Mouse (Mus musculus) hindbrain, embryonic 16.5 days (tissue): ENCODE results near the gene Ostc. TPM values are rescaled to one million over a fixed set of nuclear protein-coding genes. Genes with fewer than 3 reads are reported as not detected.

Experiments used
- ATAC-seq: fragments of 200-750 bp; cut with Nextera tagmentation; 2 replicates; pipeline ENCODE4 v1.8.0; 2017; ENCODE audit warnings: moderate TSS enrichment, moderate library complexity
- H3K27ac ChIP-seq: fragments of 300-500 bp; sonication (generic); 2 replicates; pipeline ENCODE4 v1.5.1; 2014; ENCODE audit warnings: low read depth, mild to moderate bottlenecking, control low read depth, low read length, moderate library complexity
- H3K27me3 ChIP-seq: fragments of 300-500 bp; sonication (generic); replicated peaks from 2 replicates; pipeline ENCODE4 v1.6.1; 2014; ENCODE audit warnings: low read length; ENCODE audit not compliant: control insufficient read depth, insufficient read depth
- H3K36me3 ChIP-seq: fragments of 300-500 bp; sonication (generic); 2 replicates; pipeline ENCODE4 v1.6.1; 2014; ENCODE audit warnings: mild to moderate bottlenecking, low read length, moderate library complexity, mixed read lengths; ENCODE audit not compliant: control insufficient read depth, insufficient read depth
- H3K4me1 ChIP-seq: fragments of 300-500 bp; sonication (generic); 2 replicates; pipeline ENCODE4 v1.6.1; 2014; ENCODE audit warnings: low read depth, low read length; ENCODE audit not compliant: control insufficient read depth, insufficient read depth
- H3K4me2 ChIP-seq: fragments of 300-500 bp; sonication (generic); 2 replicates; pipeline ENCODE4 v1.6.1; 2014; ENCODE audit warnings: mild to moderate bottlenecking, low read length, control low read depth, moderate library complexity
- H3K4me3 ChIP-seq: fragments of 300-500 bp; sonication (generic); 2 replicates; pipeline ENCODE4 v1.5.1; 2014; ENCODE audit warnings: mild to moderate bottlenecking, low read length, control low read depth, moderate library complexity
- H3K9ac ChIP-seq: fragments of 300-500 bp; sonication (generic); 2 replicates; pipeline ENCODE4 v1.6.1; 2014; ENCODE audit warnings: low read depth, mild to moderate bottlenecking, control low read depth, low read length, moderate library complexity
- H3K9me3 ChIP-seq: fragments of 300-500 bp; sonication (generic); 2 replicates; pipeline ENCODE4 v1.6.1; 2014; ENCODE audit warnings: mild to moderate bottlenecking, low read length, moderate library complexity; ENCODE audit not compliant: control insufficient read depth
- WGBS: fragments of 180-500 bp; shearing (Covaris S2); extraction: QIAGEN DNeasy Blood & Tissue Kit; methylation state at CpG from one replicate; pipeline ENCODE4 v1.1.7; 2014; 5-methylcytosine and 5-hydroxymethylcytosine counted together
- polyA plus RNA-seq: library from polyadenylated mRNA; unstranded; fragments of >200 nt; fragmentation: Nextera tagmentation; extraction: Ambion mirVana; gene quantifications from 2 replicates; pipeline ENCODE4 v1.2.1, GENCODE M21; 2015

Gene Ostc
- polyA plus RNA-seq, 1 experiment from 2014 or later = 202 TPM

GRCm38 (mm10) chr3:130690834-130691595 lies 18.2 kb downstream of the Ostc start:
- ATAC-seq = peak; percentile 72
- H3K4me2 ChIP-seq = peak overlapping the region; percentile 64
- peaks cover 2% of the 10 kb centered on the region for H3K4me1 ChIP-seq
- H3K9me3 ChIP-seq = no peaks in the 10 kb centered on the region
- 13% methylated on average over 20 of the region's 20 CpGs for WGBS
- peak overlapping the region; percentile 55 for H3K9ac ChIP-seq
- H3K27ac ChIP-seq = peak overlapping the region; percentile 30; the same call in 1 of the 2 replicates
- peaks cover 6% of the 10 kb centered on the region; the same call in 1 of the 2 replicates for H3K36me3 ChIP-seq
- no peaks in the 10 kb centered on the region for H3K27me3 ChIP-seq
- peak overlapping the region; percentile 34 for H3K4me3 ChIP-seq

- no peaks in the 10 kb centered on the region for H3K27me3 ChIP-seq
- no peak overlapping the region for H3K27ac ChIP-seq
- H3K36me3 ChIP-seq = 0 out of 2 replicates have a peak, but pooled peaks cover under 1% of the 10 kb centered on the region
- peak overlapping the region; percentile 50 for H3K4me2 ChIP-seq
- H3K9me3 ChIP-seq = no peaks in the 10 kb centered on the region
- H3K9ac ChIP-seq = no peak overlapping the region
- ATAC-seq = peak; percentile 80
- WGBS = 16% methylated on average over 12 of the region's 12 CpGs
- peaks cover 2% of the 10 kb centered on the region for H3K4me1 ChIP-seq
- no peak overlapping the region for H3K4me3 ChIP-seq
Observed at GRCm38 (mm10) chr3:130689630-130690029, 19.6 kb downstream of the Ostc start.

DNA sequence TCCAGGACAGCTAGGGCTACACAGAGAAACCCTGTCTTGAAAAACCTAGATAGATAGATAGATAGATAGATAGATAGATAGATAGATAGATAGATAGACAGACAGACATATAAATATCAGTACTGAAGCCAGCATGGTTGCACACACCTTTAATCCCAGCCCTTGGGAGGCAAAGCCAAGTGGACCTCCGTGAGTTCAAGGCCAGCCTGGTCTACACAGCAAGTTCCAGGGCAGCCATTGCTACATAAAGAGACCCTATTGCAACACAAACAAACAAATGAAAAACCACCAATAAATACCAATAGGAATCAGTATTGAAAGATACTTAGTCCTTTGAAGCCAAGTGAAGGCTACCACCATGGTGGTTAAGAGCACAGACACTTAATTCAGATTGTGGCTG lies 22.2 kb downstream of the Ostc start:
- no peak overlapping the region for H3K27ac ChIP-seq
- 91% methylated on average over 1 of the region's 1 CpGs for WGBS

DNA sequence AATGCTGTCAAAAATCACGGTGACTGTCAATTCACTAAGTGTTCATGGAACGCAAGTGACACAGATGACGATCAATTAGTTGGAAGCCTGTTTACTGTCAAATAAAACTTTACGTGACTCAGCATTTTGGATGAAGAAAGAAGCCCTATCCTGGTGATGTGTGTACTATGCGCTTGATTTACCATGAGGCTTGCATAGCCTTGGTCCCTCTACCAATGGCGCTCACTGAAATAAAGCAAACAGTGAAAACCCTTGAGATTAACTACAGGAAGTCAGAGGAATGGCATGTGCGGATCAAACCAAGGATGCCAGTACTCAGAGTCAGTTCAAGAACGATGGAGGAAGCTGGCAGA lies 24.3 kb downstream of the Ostc start:
- Histone ChIP-seq H3K4me2 (no peak overlapping the region), H3K27me3 (no peaks in the 10 kb centered on the region), H3K27ac (no peak overlapping the region), H3K4me3 (no peak overlapping the region), H3K4me1 (no peaks in the 10 kb centered on the region; the same call in 1 of the 2 replicates), H3K36me3 (no peaks in the 10 kb centered on the region), H3K9me3 (no peaks in the 10 kb centered on the region), H3K9ac (no peak overlapping the region)
- ATAC-seq = no peak
- 89% methylated on average over 8 of the region's 8 CpGs for WGBS

More for the DNA sequence above, 22.2 kb downstream of the Ostc start:
- no peak for ATAC-seq
- Histone ChIP-seq H3K9me3 (no peaks in the 10 kb centered on the region), H3K36me3 (no peaks in the 10 kb centered on the region), H3K4me2 (no peak overlapping the region), H3K4me1 (peaks cover 2% of the 10 kb centered on the region), H3K4me3 (no peak overlapping the region), H3K9ac (no peak overlapping the region), H3K27me3 (no peaks in the 10 kb centered on the region)

DNA sequence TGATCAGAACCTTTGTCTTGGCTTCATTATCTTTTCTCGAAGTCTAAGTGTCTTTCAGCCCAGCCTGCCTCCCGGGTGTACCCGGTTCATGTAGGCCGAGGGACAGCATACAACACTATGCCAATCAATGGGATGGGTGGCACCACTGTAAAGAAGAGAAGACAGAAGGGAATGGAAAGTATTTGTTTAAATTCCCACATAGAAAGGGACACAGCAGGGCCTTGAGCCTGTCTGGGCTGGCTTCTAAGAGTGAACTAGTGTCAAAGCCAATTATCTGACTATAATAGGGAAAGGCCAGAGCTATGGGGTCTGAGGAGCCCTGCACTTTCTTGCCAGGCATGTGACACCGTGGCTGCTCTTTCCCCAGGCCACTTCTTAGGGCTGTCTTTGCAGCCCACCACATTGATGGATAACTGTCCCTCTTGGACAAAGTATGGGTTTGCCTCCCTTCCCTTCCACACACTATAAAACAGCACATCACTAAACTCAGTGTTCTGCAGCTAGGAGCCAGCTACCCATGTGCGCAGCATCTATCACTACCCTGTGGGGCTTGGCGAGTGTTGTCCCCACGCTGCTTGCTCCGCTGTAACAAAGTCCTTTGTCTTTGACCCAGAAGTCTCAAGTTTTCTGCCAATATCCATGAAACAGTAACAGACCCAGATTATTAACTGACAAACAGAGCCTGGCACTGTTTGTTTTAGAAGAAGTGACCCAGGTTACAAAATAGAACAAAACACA lies 24.8 kb downstream of the Ostc start:
- no peak overlapping the region for H3K4me2 ChIP-seq
- no peak overlapping the region for H3K27ac ChIP-seq
- H3K9ac ChIP-seq = no peak overlapping the region
- no peaks in the 10 kb centered on the region for H3K9me3 ChIP-seq
- H3K4me1 ChIP-seq = no peaks in the 10 kb centered on the region
- H3K4me3 ChIP-seq = no peak overlapping the region
- 77% methylated on average over 9 of the region's 9 CpGs for WGBS
- no peaks in the 10 kb centered on the region for H3K36me3 ChIP-seq
- H3K27me3 ChIP-seq = no peaks in the 10 kb centered on the region
- no peak for ATAC-seq

DNA sequence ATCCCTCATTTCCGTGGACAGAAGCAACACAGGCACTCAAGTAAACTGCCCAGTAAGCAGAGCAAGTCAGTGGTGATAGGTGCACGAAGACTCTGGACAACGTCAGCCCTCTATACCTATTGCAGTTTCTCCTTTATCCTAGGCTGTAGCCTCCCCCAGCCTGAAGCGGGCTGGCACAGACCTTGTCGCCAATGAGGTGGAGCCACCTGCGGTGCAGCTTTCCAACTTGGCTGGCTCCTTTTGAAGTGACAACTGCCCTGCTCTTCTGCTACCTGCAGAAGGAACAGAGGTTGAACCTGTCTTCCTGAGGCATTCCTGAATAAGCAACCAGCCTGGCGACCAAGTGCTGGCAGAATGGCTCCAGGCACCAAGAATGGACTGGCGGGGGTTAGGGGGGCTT lies 25.4 kb downstream of the Ostc start:
- H3K4me1 ChIP-seq = no peaks in the 10 kb centered on the region
- H3K4me3 ChIP-seq = no peak overlapping the region
- no peak overlapping the region for H3K4me2 ChIP-seq
- no peaks in the 10 kb centered on the region for H3K27me3 ChIP-seq
- no peaks in the 10 kb centered on the region for H3K9me3 ChIP-seq
- no peak overlapping the region for H3K27ac ChIP-seq
- no peak for ATAC-seq
- no peaks in the 10 kb centered on the region for H3K36me3 ChIP-seq
- WGBS = 87% methylated on average over 8 of the region's 8 CpGs
- H3K9ac ChIP-seq = no peak overlapping the region

GRCm38 (mm10) chr3:130682183-130682582 lies 27.1 kb downstream of the Ostc start:
- H3K36me3 ChIP-seq = no peaks in the 10 kb centered on the region
- WGBS = 85% methylated on average over 9 of the region's 9 CpGs
- no peaks in the 10 kb centered on the region for H3K4me1 ChIP-seq
- no peak overlapping the region for H3K27ac ChIP-seq
- H3K4me3 ChIP-seq = no peak overlapping the region
- no peaks in the 10 kb centered on the region for H3K27me3 ChIP-seq
- ATAC-seq = peak; percentile 52; the same call in 1 of the 2 replicates
- H3K9ac ChIP-seq = no peak overlapping the region
- no peak overlapping the region for H3K4me2 ChIP-seq
- no peaks in the 10 kb centered on the region for H3K9me3 ChIP-seq

- Histone ChIP-seq H3K4me3 (no peak overlapping the region), H3K36me3 (no peaks in the 10 kb centered on the region), H3K4me2 (no peak overlapping the region), H3K9me3 (no peaks in the 10 kb centered on the region), H3K4me1 (no peaks in the 10 kb centered on the region), H3K27me3 (no peaks in the 10 kb centered on the region), H3K9ac (no peak overlapping the region), H3K27ac (no peak overlapping the region)
- WGBS = 93% methylated on average over 2 of the region's 2 CpGs
- ATAC-seq = no peak
Observed at GRCm38 (mm10) chr3:130681226-130681625, 28.0 kb downstream of the Ostc start.

GRCm38 (mm10) chr3:130677671-130678460 lies 31.4 kb downstream of the Ostc start:
- Histone ChIP-seq H3K4me2 (no peak overlapping the region), H3K4me1 (no peaks in the 10 kb centered on the region), H3K9me3 (no peaks in the 10 kb centered on the region), H3K27me3 (no peaks in the 10 kb centered on the region), H3K36me3 (no peaks in the 10 kb centered on the region), H3K4me3 (no peak overlapping the region), H3K27ac (no peak overlapping the region), H3K9ac (no peak overlapping the region)
- WGBS = 93% methylated on average over 19 of the region's 19 CpGs
- ATAC-seq = no peak
